Mouse (Mus musculus) neural tube, embryonic 15.5 days (tissue): ENCODE data around the gene Usp31. TPM values are rescaled to one million over a fixed set of nuclear protein-coding genes. Genes with fewer than 3 reads are reported as not detected.

ENCODE experiments used
- ATAC-seq: fragments of 200-750 bp; cut with Nextera tagmentation; 2 replicates; pipeline ENCODE4 v1.8.0; 2017; ENCODE audit warnings: mild to moderate bottlenecking, moderate TSS enrichment, moderate library complexity; ENCODE audit not compliant: low FRiP score
- H3K27ac ChIP-seq: fragments of 300-500 bp; sonication (generic); replicated peaks from 2 replicates; pipeline ENCODE4 v1.5.1; 2015; ENCODE audit warnings: mild to moderate bottlenecking, inconsistent platforms
- H3K27me3 ChIP-seq: fragments of 300-500 bp; sonication (generic); replicated peaks from 2 replicates; pipeline ENCODE4 v1.6.1; 2015; ENCODE audit warnings: inconsistent platforms
- H3K36me3 ChIP-seq: fragments of 300-500 bp; sonication (generic); 2 replicates; pipeline ENCODE4 v1.6.1; 2015; ENCODE audit warnings: inconsistent platforms
- H3K4me1 ChIP-seq: fragments of 300-500 bp; sonication (generic); 2 replicates; pipeline ENCODE4 v1.6.1; 2015; ENCODE audit warnings: inconsistent platforms
- H3K4me2 ChIP-seq: fragments of 300-500 bp; sonication (generic); 2 replicates; pipeline ENCODE4 v1.6.1; 2015; ENCODE audit warnings: inconsistent platforms, mild to moderate bottlenecking, moderate library complexity
- H3K4me3 ChIP-seq: fragments of 300-500 bp; sonication (generic); replicated peaks from 2 replicates; pipeline ENCODE4 v1.5.1; 2015; ENCODE audit warnings: mild to moderate bottlenecking, inconsistent platforms
- H3K9ac ChIP-seq: fragments of 300-500 bp; sonication (generic); replicated peaks from 2 replicates; pipeline ENCODE4 v1.6.1; 2015; ENCODE audit warnings: mild to moderate bottlenecking, inconsistent platforms
- H3K9me3 ChIP-seq: fragments of 300-500 bp; sonication (generic); replicated peaks from 2 replicates; pipeline ENCODE4 v1.6.1; 2016; ENCODE audit warnings: inconsistent platforms
- WGBS: fragments of 180-500 bp; shearing (Covaris S2); methylation state at CpG from one replicate; pipeline ENCODE4 v1.1.7; 2015; ENCODE audit warnings: mixed read lengths; 5-methylcytosine and 5-hydroxymethylcytosine counted together
- polyA plus RNA-seq: library from polyadenylated mRNA; unstranded; fragments of >200 nt; fragmentation: Nextera tagmentation; extraction: Ambion mirVana; gene quantifications from 2 replicates; pipeline ENCODE4 v1.2.1, GENCODE M21; 2015

Usp31 gene
- polyA plus RNA-seq, 1 experiment from 2014 or later, result 2.7 TPM

- H3K27me3 ChIP-seq, result no peaks in the 10 kb centered on the region
- no peaks in the 10 kb centered on the region for H3K36me3 ChIP-seq
- ATAC-seq, result no peak
- H3K9ac ChIP-seq, result no peak overlapping the region
- H3K27ac ChIP-seq, result no peak overlapping the region
- 85% methylated on average over 3 of the region's 3 CpGs for WGBS
- H3K4me1 ChIP-seq, result peaks cover 36% of the 10 kb centered on the region
- H3K4me3 ChIP-seq, result no peak overlapping the region
- H3K4me2 ChIP-seq, result no peak overlapping the region
- H3K9me3 ChIP-seq, result no peaks in the 10 kb centered on the region
These were observed 6.6 kb downstream of the Usp31 start for GRCm38 (mm10) chr7:121700480-121700879.

DNA sequence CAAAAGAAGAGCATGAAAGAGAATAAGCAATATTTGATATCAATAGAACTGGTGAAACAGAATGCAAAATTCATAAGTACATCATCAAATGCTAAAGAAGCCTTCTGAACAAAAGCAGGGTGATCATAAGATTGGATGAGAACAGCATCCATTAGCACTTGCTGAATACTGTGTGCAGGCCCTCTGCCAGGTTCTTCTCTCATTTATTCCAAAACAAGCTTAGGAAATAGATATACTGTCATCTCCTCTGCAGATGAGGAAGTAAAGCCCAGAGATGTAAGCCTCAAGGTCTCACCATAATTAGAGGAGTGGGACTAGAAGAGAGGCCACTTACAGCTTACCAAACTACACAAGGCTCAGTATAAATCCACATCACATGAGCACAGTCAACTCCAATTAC is 7.8 kb downstream of the Usp31 start:
- Histone ChIP-seq H3K4me1 (peaks cover 23% of the 10 kb centered on the region), H3K4me3 (no peak overlapping the region), H3K36me3 (no peaks in the 10 kb centered on the region), H3K4me2 (no peak overlapping the region), H3K27ac (no peak overlapping the region), H3K9ac (no peak overlapping the region), H3K9me3 (no peaks in the 10 kb centered on the region), H3K27me3 (no peaks in the 10 kb centered on the region)
- no peak for ATAC-seq

DNA sequence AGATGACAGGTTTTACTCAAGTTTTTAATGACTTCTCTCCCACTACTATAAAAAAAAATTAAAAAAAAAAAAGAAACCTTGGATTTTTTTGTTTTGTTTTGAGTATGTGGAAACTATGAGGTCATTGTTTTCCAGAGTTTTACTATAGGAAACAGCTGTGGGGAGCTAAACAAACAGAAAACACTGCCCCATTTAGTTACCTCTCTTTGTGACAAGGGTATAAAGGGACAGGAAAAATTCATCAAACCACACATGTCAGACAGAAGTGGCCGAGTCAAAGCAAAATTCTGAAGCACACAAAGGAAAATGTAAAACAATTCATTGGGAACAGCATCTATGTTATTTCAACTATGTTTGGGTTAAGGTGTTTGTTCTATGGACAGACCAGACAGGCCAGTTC is 9.5 kb downstream of the Usp31 start:
- no peaks in the 10 kb centered on the region for H3K36me3 ChIP-seq
- no peak for ATAC-seq
- H3K4me3 ChIP-seq, result no peak overlapping the region
- no peak overlapping the region for H3K27ac ChIP-seq
- no peak overlapping the region for H3K4me2 ChIP-seq
- peaks cover 10% of the 10 kb centered on the region; the same call in 1 of the 2 replicates for H3K4me1 ChIP-seq
- H3K9ac ChIP-seq, result no peak overlapping the region
- no peaks in the 10 kb centered on the region for H3K27me3 ChIP-seq
- 56% methylated on average over 1 of the region's 1 CpGs for WGBS
- no peaks in the 10 kb centered on the region for H3K9me3 ChIP-seq

- Histone ChIP-seq H3K4me1 (peaks cover 9% of the 10 kb centered on the region; the same call in 1 of the 2 replicates), H3K4me3 (no peak overlapping the region), H3K9me3 (no peaks in the 10 kb centered on the region), H3K27me3 (no peaks in the 10 kb centered on the region), H3K36me3 (no peaks in the 10 kb centered on the region), H3K27ac (no peak overlapping the region), H3K4me2 (no peak overlapping the region), H3K9ac (no peak overlapping the region)
- no peak for ATAC-seq
These were observed 9.9 kb downstream of the Usp31 start for GRCm38 (mm10) chr7:121697170-121697569.

- 39% methylated on average over 2 of the region's 2 CpGs for WGBS
These were observed 15.2 kb downstream of the Usp31 start for GRCm38 (mm10) chr7:121691803-121692202.

DNA sequence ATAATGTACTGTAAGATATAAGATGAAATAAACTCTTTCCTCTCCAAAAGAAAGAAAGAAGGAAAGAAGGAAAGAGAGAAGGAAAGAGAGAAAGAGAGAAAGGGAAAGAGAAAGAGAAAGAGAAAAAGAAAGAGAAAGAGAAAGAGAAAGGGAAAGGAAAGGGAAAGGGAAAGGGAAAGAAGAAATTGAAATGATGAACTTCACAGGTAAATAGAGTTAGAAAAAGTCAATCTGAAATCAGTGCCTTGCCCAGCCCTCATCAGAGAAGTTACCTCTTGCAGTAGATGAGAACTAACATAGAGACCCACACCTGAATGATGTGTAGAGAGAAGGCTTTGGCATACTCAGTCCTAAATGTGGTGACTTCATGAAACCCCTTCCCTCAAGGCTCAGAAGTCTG is 17.7 kb downstream of the Usp31 start:
- Histone ChIP-seq H3K4me1 (0 out of 2 replicates have a peak, but pooled peaks cover 3% of the 10 kb centered on the region), H3K27me3 (no peaks in the 10 kb centered on the region), H3K27ac (no peak overlapping the region), H3K36me3 (no peaks in the 10 kb centered on the region), H3K4me3 (no peak overlapping the region), H3K9ac (no peak overlapping the region), H3K4me2 (no peak overlapping the region), H3K9me3 (no peaks in the 10 kb centered on the region)
- ATAC-seq, result no peak

More at GRCm38 (mm10) chr7:121691803-121692202, 15.2 kb downstream of the Usp31 start:
- no peak overlapping the region for H3K9ac ChIP-seq
- no peak for ATAC-seq
- no peaks in the 10 kb centered on the region for H3K36me3 ChIP-seq
- no peak overlapping the region for H3K4me2 ChIP-seq
- H3K4me3 ChIP-seq, result no peak overlapping the region
- no peak overlapping the region for H3K27ac ChIP-seq
- 0 out of 2 replicates have a peak, but pooled peaks cover 3% of the 10 kb centered on the region for H3K4me1 ChIP-seq
- H3K27me3 ChIP-seq, result no peaks in the 10 kb centered on the region
- no peaks in the 10 kb centered on the region for H3K9me3 ChIP-seq

- no peak overlapping the region for H3K27ac ChIP-seq
- no peaks in the 10 kb centered on the region for H3K9me3 ChIP-seq
- no peaks in the 10 kb centered on the region for H3K27me3 ChIP-seq
- no peak overlapping the region for H3K9ac ChIP-seq
- no peak overlapping the region for H3K4me3 ChIP-seq
- no peaks in the 10 kb centered on the region for H3K36me3 ChIP-seq
- H3K4me1 ChIP-seq, result no peaks in the 10 kb centered on the region
- no peak for ATAC-seq
- WGBS, result 94% methylated on average over 5 of the region's 5 CpGs
- H3K4me2 ChIP-seq, result no peak overlapping the region
These were observed 21.7 kb downstream of the Usp31 start for GRCm38 (mm10) chr7:121685140-121685984.

DNA sequence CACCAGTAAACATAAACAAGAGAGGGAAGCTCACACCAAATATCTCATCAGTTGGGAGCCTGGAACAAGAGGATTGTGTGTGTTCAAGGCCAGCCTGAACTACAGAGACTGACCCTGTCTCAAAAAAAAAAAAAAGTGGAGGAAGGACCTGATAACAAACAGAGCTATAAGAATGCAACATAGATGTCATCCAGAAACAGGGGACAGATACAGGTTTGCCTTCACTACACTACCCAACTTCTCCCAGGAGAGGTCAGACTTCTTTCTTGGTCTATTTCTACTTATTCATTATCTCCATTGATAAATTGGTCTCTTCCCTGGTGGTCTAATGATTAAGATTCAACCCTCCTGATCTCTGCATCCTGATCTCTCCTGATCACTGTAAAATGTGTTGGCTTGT is 25.9 kb downstream of the Usp31 start:
- no peak overlapping the region for H3K27ac ChIP-seq
- ATAC-seq, result no peak
- no peak overlapping the region for H3K4me3 ChIP-seq
- peaks cover 9% of the 10 kb centered on the region for H3K4me1 ChIP-seq
- H3K9ac ChIP-seq, result no peak overlapping the region
- H3K4me2 ChIP-seq, result no peak overlapping the region
- H3K9me3 ChIP-seq, result no peaks in the 10 kb centered on the region
- H3K36me3 ChIP-seq, result peaks cover 5% of the 10 kb centered on the region; the same call in 1 of the 2 replicates
- no peaks in the 10 kb centered on the region for H3K27me3 ChIP-seq

DNA sequence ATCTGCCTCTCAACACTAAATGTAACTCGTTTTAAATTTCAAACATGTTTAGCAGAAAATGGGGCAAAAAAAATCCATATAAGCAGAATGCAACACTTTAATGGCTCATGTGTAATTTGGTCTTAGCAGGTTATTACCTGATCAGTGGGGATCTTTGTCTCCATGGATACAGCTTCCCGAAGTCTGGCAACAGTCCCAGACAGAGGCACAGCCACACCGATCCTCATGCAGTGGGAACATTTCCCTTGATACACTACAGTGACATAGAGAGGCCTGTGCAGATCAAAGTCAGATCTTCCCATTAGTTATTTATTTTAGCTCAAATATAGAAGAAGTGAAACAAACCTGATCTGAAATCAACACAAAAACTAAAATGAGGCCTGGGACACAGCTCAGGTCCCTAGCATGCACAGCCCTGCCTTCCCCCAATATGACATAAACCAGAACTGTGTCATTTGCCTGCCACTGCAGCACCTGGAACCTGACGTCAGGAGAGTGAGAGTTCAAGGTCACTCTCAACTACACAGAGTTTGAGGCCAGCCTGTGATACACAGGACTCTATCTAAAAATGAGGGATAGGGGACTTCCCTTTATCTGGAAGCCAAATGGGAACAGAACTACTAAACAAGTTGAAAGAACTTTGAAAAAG is 29.8 kb downstream of the Usp31 start:
- Histone ChIP-seq H3K36me3 (peaks cover 12% of the 10 kb centered on the region), H3K9me3 (no peaks in the 10 kb centered on the region), H3K27me3 (no peaks in the 10 kb centered on the region), H3K9ac (no peak overlapping the region), H3K4me1 (peaks cover 9% of the 10 kb centered on the region), H3K4me3 (no peak overlapping the region), H3K27ac (no peak overlapping the region), H3K4me2 (no peak overlapping the region)
- WGBS, result 34% methylated on average over 4 of the region's 4 CpGs
- no peak for ATAC-seq

DNA sequence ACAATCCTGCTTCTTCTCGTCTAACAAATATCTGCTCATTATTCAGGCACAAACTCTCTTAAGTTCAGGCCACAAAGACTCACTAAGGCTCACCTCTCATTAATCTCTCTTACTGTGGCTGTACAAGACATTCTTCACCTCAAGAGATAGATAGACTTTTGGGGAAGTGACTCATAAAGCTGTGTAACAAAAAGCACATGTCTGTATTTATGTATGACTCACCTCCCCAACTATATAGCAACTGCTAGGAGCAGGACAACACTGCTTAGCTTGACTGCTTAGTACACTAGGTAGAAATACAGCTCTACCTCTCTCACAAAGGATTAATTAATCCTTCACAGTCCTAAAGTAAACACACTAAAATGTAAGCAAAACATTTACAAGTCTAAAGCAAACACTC is 46.3 kb downstream of the Usp31 start:
- Histone ChIP-seq H3K27ac (no peak overlapping the region), H3K4me3 (no peak overlapping the region), H3K4me1 (no peaks in the 10 kb centered on the region), H3K4me2 (no peak overlapping the region), H3K27me3 (no peaks in the 10 kb centered on the region), H3K9ac (no peak overlapping the region), H3K9me3 (no peaks in the 10 kb centered on the region), H3K36me3 (peaks cover 58% of the 10 kb centered on the region)
- ATAC-seq, result no peak
- WGBS, result 83% methylated on average over 1 of the region's 1 CpGs

GRCm38 (mm10) chr7:121658866-121659265 is 48.2 kb downstream of the Usp31 start:
- no peaks in the 10 kb centered on the region for H3K9me3 ChIP-seq
- peaks cover 57% of the 10 kb centered on the region for H3K36me3 ChIP-seq
- 88% methylated on average over 7 of the region's 7 CpGs for WGBS
- ATAC-seq, result no peak
- no peak overlapping the region for H3K4me2 ChIP-seq
- no peak overlapping the region for H3K9ac ChIP-seq
- no peaks in the 10 kb centered on the region for H3K4me1 ChIP-seq
- no peak overlapping the region for H3K27ac ChIP-seq
- no peaks in the 10 kb centered on the region for H3K27me3 ChIP-seq
- no peak overlapping the region for H3K4me3 ChIP-seq

DNA sequence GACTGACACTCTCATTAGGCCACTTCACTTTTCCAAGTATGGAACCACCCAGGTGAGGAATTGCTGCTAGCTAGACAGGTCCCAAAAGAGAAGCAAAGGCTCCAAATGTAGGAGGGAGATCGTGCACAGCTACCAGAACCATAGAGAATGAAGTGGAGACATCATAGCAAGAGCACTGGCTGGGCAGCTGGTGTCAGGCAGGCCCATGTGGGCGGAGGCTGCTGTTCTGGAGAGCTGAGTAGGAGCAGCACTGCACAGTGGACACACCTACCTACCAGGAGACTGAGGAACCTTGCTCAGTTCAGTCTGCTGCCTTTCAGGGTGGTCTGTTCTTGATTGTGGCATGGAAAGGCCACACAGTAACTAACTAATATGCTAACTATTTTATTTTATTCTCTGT is 52.4 kb downstream of the Usp31 start:
- WGBS, result 90% methylated on average over 2 of the region's 2 CpGs
- H3K36me3 ChIP-seq, result peaks cover 40% of the 10 kb centered on the region

More for the DNA sequence above, 52.4 kb downstream of the Usp31 start:
- Histone ChIP-seq H3K9ac (no peak overlapping the region), H3K4me2 (no peak overlapping the region), H3K9me3 (no peaks in the 10 kb centered on the region), H3K27me3 (no peaks in the 10 kb centered on the region), H3K4me3 (no peak overlapping the region), H3K27ac (no peak overlapping the region), H3K4me1 (no peaks in the 10 kb centered on the region)
- no peak for ATAC-seq
